Mouse (Mus musculus) heart, adult 11 months (tissue): ENCODE results near the gene Acan.

ENCODE experiments used
- DNase-seq: peaks from one replicate; pipeline ENCODE4 v3.0.0; 2022

The Acan gene

DNA sequence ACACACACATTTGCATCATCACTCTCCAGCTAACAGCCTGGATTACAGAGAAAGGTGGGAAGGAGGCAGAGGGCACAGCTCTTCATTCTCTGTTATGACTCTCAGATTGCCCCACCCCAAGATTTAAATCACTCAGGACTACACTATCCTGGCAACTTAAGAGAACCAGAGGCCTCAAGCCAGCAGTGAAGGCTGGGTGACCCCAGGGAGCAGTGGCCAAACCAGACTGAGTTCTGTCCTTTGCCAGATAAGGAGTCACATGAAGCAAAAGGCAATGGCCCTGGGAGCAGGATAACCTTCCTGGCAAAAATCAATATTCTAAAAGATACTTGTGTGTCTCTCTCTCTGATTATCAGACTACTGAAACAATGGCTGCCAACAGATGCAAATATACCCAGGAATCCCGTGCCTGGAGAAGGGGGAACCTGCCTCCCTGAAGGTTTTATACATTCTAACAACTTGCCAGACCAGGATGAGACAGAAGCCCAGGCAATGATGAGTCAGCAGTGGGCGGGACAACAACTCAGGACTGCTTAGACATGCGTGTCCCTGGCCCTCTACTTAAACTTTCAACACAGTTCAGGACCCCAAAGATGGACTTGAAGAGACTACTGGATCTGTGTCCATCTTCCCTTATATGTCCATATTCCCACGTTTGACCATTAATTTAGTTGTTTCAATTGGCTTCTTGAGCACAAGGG is 86.8 kb downstream of the Acan start:
- DNase-seq = no peak

DNA sequence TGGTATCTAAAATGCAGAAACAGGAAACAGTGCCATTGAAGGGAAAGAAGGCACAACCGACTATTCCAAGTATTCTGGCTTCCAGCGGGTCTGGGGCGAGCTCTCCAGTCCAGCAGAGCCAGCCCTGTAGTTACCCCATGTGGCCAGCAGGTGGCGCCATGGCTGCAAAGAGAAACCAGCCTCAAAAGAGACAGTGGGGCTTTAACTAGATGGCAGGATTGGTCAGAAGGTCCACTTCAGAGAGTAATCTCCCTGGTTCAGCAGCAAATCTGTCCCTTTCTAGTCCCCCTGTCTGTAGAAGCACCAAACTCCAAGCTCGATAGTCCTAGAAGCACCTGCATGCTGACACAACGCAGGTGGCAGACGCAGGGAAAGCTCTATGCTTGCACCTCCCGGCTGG is 87.6 kb downstream of the Acan start:
- DNase-seq = peak; percentile 95

DNA sequence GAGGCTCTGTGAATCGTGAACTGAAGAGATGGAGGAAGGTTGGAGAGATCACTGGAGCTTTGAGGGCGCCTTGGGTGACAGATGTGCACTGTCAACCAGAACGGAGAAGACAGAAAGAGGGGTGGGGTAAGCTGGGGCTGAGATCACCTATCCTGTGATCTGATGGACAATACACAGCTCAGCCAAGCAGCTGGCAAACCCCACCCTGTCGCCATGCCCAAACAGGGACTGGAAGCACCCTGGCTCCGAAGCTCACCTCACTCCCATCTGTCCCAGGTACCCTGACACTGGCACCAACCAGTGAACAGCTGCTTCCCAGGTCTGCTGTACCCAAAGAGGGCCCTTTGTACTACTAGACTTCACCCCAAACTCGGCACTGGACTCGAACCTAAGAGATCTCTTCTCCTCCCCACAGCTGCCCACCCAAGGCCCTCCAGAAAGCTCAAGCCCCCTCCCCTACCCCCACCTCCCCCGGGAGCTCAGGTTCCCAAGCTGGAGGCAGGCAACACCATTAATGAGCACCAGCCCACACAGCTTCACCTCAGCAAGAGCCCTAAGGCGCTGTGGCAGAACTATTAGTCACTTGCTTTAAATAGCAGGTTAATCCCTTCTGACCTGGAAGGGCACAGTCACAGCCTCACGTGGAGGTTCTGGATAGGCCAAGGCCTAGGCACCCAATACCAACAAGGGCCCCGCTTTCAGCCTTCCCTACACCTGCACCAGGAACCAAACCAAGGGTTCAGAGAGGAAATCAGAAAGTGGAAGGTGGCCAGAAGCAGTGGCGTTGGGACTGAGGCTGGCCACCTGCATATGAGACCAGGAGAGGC is 93.9 kb downstream of the Acan start:
- peak; percentile 96 for DNase-seq

DNA sequence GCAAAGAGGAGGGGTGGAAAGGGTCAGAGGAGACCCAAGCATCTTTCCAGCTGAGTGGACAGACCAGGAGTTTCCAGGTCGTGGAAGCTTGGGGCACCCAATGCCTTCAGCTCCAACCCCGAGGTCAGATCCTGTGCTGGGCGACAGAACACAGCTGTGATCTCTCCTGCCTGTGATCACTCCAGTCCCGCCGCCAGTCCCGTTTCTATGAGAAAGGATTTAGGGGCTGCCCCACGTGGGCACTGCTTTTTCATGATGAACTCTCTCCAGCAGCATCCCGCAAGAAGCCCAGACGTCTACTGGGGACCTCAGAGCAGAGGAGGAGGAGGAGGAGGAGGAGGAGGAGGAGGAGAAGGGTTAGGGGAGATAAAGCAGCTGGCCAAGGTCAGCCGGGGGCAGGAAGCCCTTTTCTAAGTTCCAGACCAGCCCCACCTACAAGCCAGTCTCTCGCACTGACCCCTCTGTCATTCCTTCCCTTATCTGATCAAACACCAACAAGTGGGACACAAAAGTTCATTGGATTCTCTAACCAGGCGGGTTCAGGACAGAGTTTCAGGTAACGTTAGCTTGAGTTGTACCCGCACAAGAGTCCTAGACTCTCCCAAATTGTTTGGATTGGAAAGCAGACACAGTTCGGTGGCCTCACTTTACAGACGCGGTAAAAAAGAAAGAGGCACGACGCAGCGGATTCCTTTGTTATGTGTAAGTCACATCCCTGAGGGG is 94.8 kb downstream of the Acan start:
- DNase-seq = peak; percentile 94

DNA sequence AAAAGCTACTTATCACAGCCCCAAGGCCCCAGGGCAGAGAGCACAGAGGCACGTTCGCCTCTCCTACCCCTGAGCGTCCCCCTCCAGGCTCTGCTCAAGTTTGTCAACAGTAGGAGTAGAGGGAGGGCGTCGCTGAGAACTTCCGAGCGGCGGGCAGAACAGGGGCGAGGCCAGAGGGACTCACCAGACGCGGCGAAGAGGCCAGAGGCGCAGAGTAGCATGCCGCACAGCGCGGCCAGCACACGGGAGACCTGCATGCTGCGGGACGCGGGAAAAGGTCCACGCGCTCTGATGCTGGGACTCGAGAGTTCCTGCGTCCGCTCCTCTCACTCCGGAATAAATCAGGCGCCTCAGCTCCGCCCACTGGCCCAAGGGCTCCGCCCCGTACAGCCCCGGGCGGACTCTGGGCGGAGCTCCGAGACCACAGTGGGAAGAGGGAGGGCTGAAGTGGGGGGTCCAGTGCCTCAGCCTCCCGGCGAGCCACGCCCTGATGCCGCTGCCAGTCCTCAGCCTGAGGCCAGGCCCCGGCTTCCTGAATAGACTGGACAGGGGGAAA is 95.5 kb downstream of the Acan start, which contains the start of gene Mfge8:
Gene Mfge8 (minus strand): TSS at position 350 of the 556 bp plus-strand sequence.
- DNase-seq = peak; percentile 100

DNA sequence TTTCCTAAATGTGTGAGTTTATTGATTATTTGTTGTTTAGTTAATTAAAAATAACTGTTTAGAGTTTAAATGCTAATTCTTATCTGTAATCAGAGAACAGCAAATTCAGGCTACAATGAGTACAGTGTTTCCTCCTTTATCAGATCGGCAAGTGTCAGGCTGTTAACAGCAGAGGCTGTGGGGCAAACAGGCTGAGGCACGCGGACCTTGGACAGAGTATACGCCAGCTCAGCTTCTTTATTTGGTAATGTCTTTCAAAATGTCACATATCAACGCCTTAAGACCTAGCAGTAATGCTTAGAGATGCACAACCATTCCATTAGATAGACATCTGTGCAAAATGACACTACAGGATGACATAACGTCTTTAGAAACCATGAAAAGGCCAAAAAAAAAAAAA is 96.2 kb downstream of the Acan start:
- DNase-seq = peak; percentile 92

DNA sequence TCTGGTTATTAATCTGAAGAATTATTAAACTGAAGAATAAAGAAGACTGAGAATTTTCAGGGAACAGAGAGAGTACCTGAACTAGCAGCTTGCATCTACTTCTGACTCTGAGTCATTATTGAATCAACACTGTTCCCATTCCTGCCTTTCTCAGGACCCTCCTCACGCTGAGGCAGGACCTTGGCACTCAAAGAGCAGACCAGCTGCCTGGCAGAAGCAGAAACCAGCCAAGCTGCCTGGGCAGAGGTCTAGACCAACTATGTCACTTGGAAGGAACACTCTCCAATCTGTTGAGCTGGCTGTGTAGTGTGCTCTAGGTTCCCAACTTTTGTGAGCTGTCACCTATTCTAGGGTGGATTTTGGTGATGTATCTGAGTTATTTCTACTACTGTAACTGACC is 106.1 kb downstream of the Acan start:
- no peak for DNase-seq
